Mouse (Mus musculus): Measurements from ENCODE around the gene Whrn. TPM values are rescaled to one million over a fixed set of nuclear protein-coding genes. Genes with fewer than 3 reads are reported as not detected.

The Whrn gene
- polyA plus RNA-seq, 1 experiment from 2014 or later = 0.61 TPM

GRCm38 (mm10) chr4:63467338-63467737, 28.5 kb downstream of the Whrn start:
- DNase-seq (no peak), ATAC-seq (no peak)
- Histone ChIP-seq H3K4me1 (ENCODE audit: insufficient read depth) (no peaks in the 10 kb centered on the region), H3K4me2 (ENCODE audit: low read depth, low read length) (no peak overlapping the region), H3K27me3 (ENCODE audit: insufficient read depth, low read length) (no peaks in the 10 kb centered on the region), H3K9ac (replicated peaks) (no peak overlapping the region), H3K27ac (ENCODE audit: low read depth) (no peak overlapping the region), H3K36me3 (replicated peaks; ENCODE audit: insufficient read depth, low read length) (no peaks in the 10 kb centered on the region), H3K9me3 (ENCODE audit: low read length) (no peaks in the 10 kb centered on the region), H3K4me3 (ENCODE audit: low read depth, low read length) (no peak overlapping the region)
- TF ChIP-seq EP300 (IDR thresholded peaks at IDR 0.05; ENCODE audit: low read depth) (no peak), CTCF (IDR thresholded peaks at IDR 0.05; ENCODE audit: low read depth) (no peak)
- 69% methylated on average over 9 of the region's 10 CpGs for WGBS (ENCODE audit: insufficient replicate concordance)

DNA sequence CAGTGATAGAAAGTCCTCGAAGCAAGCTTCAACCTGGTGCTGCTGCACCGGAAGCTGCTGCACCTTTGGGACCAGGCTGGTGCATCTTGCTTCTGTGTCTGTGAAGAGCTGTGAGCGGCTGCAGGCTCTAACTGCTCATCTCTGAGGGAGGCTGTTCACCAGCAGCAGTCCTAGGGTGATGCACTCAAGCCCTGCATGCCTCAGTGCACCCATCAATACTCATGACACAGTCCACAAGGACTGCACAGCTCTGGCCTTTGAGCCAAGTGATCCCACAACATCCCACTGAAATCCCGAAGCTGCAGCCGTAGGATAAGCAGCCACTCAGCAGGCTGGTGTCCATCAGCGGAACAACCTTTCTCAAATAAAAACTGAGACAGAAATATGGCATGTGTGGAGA, 29.6 kb downstream of the Whrn start:
- Histone ChIP-seq H3K4me3 (ENCODE audit: low read depth, low read length) (no peak overlapping the region), H3K4me1 (ENCODE audit: insufficient read depth) (no peaks in the 10 kb centered on the region), H3K27me3 (ENCODE audit: insufficient read depth, low read length) (no peaks in the 10 kb centered on the region), H3K9ac (replicated peaks) (no peak overlapping the region), H3K27ac (ENCODE audit: low read depth) (no peak overlapping the region), H3K9me3 (ENCODE audit: low read length) (no peaks in the 10 kb centered on the region), H3K36me3 (replicated peaks; ENCODE audit: insufficient read depth, low read length) (no peaks in the 10 kb centered on the region), H3K4me2 (ENCODE audit: low read depth, low read length) (no peak overlapping the region)
- TF ChIP-seq EP300 (IDR thresholded peaks at IDR 0.05; ENCODE audit: low read depth) (no peak), CTCF (IDR thresholded peaks at IDR 0.05; ENCODE audit: low read depth) (no peak)
- no peak for ATAC-seq
- no peak for DNase-seq
- 85% methylated on average over 6 of the region's 6 CpGs for WGBS (ENCODE audit: insufficient replicate concordance)

DNA sequence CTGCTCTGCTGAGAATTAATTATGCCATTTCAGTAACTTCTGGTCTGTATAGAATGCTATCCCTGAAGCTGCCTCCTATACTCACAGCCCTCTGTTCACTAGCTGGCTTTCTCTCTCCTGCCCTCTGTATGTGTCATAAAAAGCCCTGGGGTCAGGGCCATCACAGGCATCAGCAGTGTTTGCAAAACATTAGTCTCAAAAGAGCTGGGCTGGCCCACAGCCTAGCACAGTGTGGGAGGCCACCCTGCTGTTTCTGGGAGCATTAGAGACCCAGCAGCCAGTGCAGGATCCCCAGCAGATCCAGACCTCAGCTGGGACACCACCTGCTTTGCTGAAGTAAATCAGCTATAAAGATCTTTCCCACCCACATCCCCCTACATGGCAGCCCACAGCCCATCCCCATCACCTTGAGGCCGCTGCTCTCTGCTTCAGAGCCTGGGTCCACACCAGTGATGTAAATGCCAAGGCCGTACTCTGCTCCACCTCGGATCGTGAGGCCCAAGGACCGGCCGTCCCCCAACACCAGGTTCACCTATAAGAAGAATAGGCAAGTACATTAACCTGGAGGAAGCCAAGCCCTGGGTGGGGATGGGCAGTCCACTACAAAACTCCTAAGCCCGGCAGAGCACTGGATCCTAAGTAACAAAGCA, 34.8 kb downstream of the Whrn start:
- Histone ChIP-seq H3K9ac (replicated peaks) (no peak overlapping the region), H3K27ac (ENCODE audit: low read depth) (no peak overlapping the region), H3K4me1 (ENCODE audit: insufficient read depth) (no peaks in the 10 kb centered on the region), H3K4me2 (ENCODE audit: low read depth, low read length) (no peak overlapping the region), H3K27me3 (ENCODE audit: insufficient read depth, low read length) (no peaks in the 10 kb centered on the region), H3K36me3 (replicated peaks; ENCODE audit: insufficient read depth, low read length) (no peaks in the 10 kb centered on the region), H3K9me3 (ENCODE audit: low read length) (no peaks in the 10 kb centered on the region), H3K4me3 (ENCODE audit: low read depth, low read length) (no peak overlapping the region)
- no peak for ATAC-seq
- DNase-seq = no peak
- 82% methylated on average over 7 of the region's 7 CpGs for WGBS (ENCODE audit: insufficient replicate concordance)
- TF ChIP-seq EP300 (IDR thresholded peaks at IDR 0.05; ENCODE audit: low read depth) (no peak), CTCF (IDR thresholded peaks at IDR 0.05; ENCODE audit: low read depth) (no peak)

DNA sequence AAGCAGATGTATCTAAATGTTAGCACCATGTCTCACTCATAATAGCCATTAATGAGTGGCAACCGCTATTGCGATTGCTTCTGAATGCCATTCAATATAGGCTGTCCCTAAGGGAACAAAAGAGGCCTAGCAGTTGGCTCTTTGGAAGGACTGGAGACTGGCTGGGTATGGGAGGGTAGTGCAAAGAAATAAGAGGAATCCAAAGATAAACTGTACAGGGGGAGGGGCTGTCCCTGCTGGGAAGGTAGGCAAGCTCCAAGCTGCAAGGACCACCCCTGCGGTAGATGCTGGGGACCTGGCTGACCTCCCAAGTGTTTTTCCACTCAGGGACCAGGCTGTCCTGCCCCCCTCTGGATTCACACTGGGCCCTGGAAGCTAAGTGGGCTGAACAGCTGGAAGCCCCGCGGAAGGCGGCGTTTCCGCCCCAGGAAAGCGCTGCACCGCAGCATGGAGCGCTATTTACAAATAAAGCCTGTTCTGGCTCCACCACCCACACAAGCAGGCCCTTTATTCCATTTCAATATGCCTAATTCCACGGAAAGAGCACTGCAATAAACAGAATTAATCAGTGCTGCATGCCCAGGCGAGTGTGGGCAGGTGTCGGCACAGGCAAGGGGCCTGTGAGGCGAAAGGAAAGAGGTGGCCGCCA, 36.5 kb downstream of the Whrn start:
- TF ChIP-seq CTCF (IDR thresholded peaks at IDR 0.05; ENCODE audit: low read depth) (no peak), EP300 (IDR thresholded peaks at IDR 0.05; ENCODE audit: low read depth) (no peak)
- Histone ChIP-seq H3K4me1 (ENCODE audit: insufficient read depth) (no peaks in the 10 kb centered on the region), H3K36me3 (replicated peaks; ENCODE audit: insufficient read depth, low read length) (no peaks in the 10 kb centered on the region), H3K4me2 (ENCODE audit: low read depth, low read length) (no peak overlapping the region), H3K27ac (ENCODE audit: low read depth) (no peak overlapping the region), H3K9ac (replicated peaks) (no peak overlapping the region), H3K9me3 (ENCODE audit: low read length) (no peaks in the 10 kb centered on the region), H3K4me3 (ENCODE audit: low read depth, low read length) (no peak overlapping the region), H3K27me3 (ENCODE audit: insufficient read depth, low read length) (no peaks in the 10 kb centered on the region)
- DNase-seq (no peak), ATAC-seq (no peak)
- 67% methylated on average over 16 of the region's 16 CpGs for WGBS (ENCODE audit: insufficient replicate concordance)

DNA sequence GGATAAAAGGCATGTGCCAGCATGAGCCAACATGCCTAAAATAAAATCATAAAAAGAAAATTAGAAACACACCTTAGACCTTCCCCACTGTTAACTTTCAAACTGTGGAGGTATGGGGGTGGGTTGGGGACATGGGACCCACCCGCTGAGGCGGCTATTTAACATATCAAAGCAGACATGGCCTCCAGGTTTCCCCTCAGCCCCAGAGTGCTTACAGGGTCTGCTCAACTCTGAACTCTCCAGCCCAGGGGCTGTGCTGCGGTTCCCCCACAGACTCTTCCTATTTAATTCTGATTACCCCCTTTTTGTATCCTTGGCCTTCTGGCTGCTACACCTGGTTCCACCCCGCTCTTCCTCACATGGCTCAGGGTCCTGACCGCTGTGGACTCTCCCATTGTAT, 39.2 kb downstream of the Whrn start:
- 75% methylated on average over 5 of the region's 5 CpGs for WGBS (ENCODE audit: insufficient replicate concordance)
- H3K9me3 ChIP-seq (ENCODE audit: low read length) = no peaks in the 10 kb centered on the region
- H3K36me3 ChIP-seq (replicated peaks; ENCODE audit: insufficient read depth, low read length) = no peaks in the 10 kb centered on the region
- no peak overlapping the region for H3K4me3 ChIP-seq (ENCODE audit: low read depth, low read length)
- no peak for ATAC-seq
- no peak for DNase-seq
- no peaks in the 10 kb centered on the region for H3K27me3 ChIP-seq (ENCODE audit: insufficient read depth, low read length)
- H3K4me1 ChIP-seq (ENCODE audit: insufficient read depth) = no peaks in the 10 kb centered on the region
- no peak overlapping the region for H3K9ac ChIP-seq (replicated peaks)
- H3K27ac ChIP-seq (ENCODE audit: low read depth) = no peak overlapping the region
- TF ChIP-seq EP300 (IDR thresholded peaks at IDR 0.05; ENCODE audit: low read depth) = no peak
- no peak for TF ChIP-seq CTCF (IDR thresholded peaks at IDR 0.05; ENCODE audit: low read depth)
- no peak overlapping the region for H3K4me2 ChIP-seq (ENCODE audit: low read depth, low read length)

DNA sequence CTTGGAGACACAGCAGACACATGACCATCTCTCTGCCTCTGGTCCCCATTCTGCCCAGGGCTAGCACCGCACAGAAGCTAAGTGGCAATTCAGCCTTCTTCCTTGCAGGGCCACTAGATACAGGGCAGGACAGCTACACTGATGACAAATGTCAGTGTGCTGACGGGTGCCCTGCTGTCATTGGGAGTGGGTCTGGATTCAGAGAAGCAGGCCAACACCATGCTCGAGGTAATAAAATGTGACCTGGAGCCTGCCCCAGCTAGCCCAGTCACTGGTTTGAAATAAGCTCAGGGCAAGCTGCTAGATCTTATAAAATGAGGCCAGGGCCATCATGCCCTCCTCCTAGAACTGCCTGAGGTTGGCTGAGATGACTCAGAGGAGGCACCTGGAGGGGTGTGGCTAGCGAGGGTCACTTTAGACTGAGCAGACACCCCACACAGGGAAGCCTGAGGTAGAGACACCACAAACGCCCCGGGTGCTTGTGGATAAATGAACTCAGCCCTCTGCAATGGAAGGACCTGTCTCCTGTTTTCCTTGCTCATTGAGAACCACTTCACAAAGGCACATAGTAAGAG, 41.8 kb downstream of the Whrn start:
- no peak for TF ChIP-seq CTCF (IDR thresholded peaks at IDR 0.05; ENCODE audit: low read depth)
- no peak for TF ChIP-seq EP300 (IDR thresholded peaks at IDR 0.05; ENCODE audit: low read depth)
- 76% methylated on average over 6 of the region's 6 CpGs for WGBS (ENCODE audit: insufficient replicate concordance)
- no peak for ATAC-seq
- no peaks in the 10 kb centered on the region for H3K27me3 ChIP-seq (ENCODE audit: insufficient read depth, low read length)
- H3K36me3 ChIP-seq (replicated peaks; ENCODE audit: insufficient read depth, low read length) = no peaks in the 10 kb centered on the region
- H3K4me3 ChIP-seq (ENCODE audit: low read depth, low read length) = no peak overlapping the region
- H3K4me1 ChIP-seq (ENCODE audit: insufficient read depth) = no peaks in the 10 kb centered on the region
- H3K4me2 ChIP-seq (ENCODE audit: low read depth, low read length) = no peak overlapping the region
- no peak for DNase-seq
- no peak overlapping the region for H3K9ac ChIP-seq (replicated peaks)
- H3K27ac ChIP-seq (ENCODE audit: low read depth) = no peak overlapping the region
- no peaks in the 10 kb centered on the region for H3K9me3 ChIP-seq (ENCODE audit: low read length)
